Mouse (Mus musculus) stomach, postnatal 0 days (tissue): Measurements from ENCODE around the gene Ttf2. TPM values are rescaled to one million over a fixed set of nuclear protein-coding genes. Genes with fewer than 3 reads are reported as not detected.

Source experiments
- ATAC-seq: fragments of 200-750 bp; cut with Nextera tagmentation; 2 replicates; pipeline ENCODE4 v1.8.0; 2017; ENCODE audit not compliant: low FRiP score, low TSS enrichment
- DNase-seq: peaks from one replicate; pipeline ENCODE4 v3.0.0-alpha.2; 2016; ENCODE audit warnings: low spot score
- H3K27ac ChIP-seq: fragments of 300-500 bp; sonication (generic); replicated peaks from 2 replicates; pipeline ENCODE4 v1.5.1; 2014; ENCODE audit warnings: mild to moderate bottlenecking, control low read depth
- H3K27me3 ChIP-seq: fragments of 300-500 bp; sonication (generic); 2 replicates; pipeline ENCODE4 v1.6.1; 2014; ENCODE audit warnings: low read length; ENCODE audit not compliant: control insufficient read depth, insufficient read depth
- H3K36me3 ChIP-seq: fragments of 300-500 bp; sonication (generic); 2 replicates; pipeline ENCODE4 v1.6.1; 2014; ENCODE audit warnings: low read length, mixed read lengths; ENCODE audit not compliant: control insufficient read depth, insufficient read depth
- H3K4me1 ChIP-seq: fragments of 300-500 bp; sonication (generic); replicated peaks from 2 replicates; pipeline ENCODE4 v1.6.1; 2014; ENCODE audit warnings: antibody characterized with exemption; ENCODE audit not compliant: control insufficient read depth, insufficient read depth
- H3K4me2 ChIP-seq: fragments of 300-500 bp; sonication (generic); replicated peaks from 2 replicates; pipeline ENCODE4 v1.6.1; 2014; ENCODE audit warnings: low read depth, mild to moderate bottlenecking, control low read depth, moderate library complexity
- H3K4me3 ChIP-seq: fragments of 300-500 bp; sonication (generic); 2 replicates; pipeline ENCODE4 v1.5.1; 2014; ENCODE audit warnings: low read depth, low read length, control low read depth
- H3K9ac ChIP-seq: fragments of 300-500 bp; sonication (generic); 2 replicates; pipeline ENCODE4 v1.6.1; 2014; ENCODE audit warnings: mild to moderate bottlenecking, low read length, control low read depth, mixed read lengths
- H3K9me3 ChIP-seq: fragments of 300-500 bp; sonication (generic); 2 replicates; pipeline ENCODE4 v1.6.1; 2016; ENCODE audit warnings: low read length; ENCODE audit not compliant: control insufficient read depth
- CTCF ChIP-seq: IDR thresholded peaks from 2 replicates; pipeline ENCODE4 v1.5.1; 2016; ENCODE audit warnings: antibody characterized with exemption, low read depth, mild to moderate bottlenecking, moderate library complexity
- EP300 ChIP-seq: optimal IDR thresholded peaks from 2 replicates; pipeline ENCODE3; 2016; ENCODE audit warnings: antibody characterized with exemption
- WGBS: fragments of 180-500 bp; shearing (Covaris S2); extraction: QIAGEN DNeasy Blood & Tissue Kit; methylation state at CpG from one replicate; pipeline ENCODE4 v1.1.7; 2014; 5-methylcytosine and 5-hydroxymethylcytosine counted together
- polyA plus RNA-seq: library from polyadenylated mRNA; unstranded; fragments of >200 nt; fragmentation: Nextera tagmentation; extraction: Ambion mirVana; gene quantifications from 2 replicates; pipeline ENCODE4 v1.2.1, GENCODE M21; 2015

Gene Ttf2
- 3.6 and 4.1 TPM in 2 replicates for polyA plus RNA-seq

DNA sequence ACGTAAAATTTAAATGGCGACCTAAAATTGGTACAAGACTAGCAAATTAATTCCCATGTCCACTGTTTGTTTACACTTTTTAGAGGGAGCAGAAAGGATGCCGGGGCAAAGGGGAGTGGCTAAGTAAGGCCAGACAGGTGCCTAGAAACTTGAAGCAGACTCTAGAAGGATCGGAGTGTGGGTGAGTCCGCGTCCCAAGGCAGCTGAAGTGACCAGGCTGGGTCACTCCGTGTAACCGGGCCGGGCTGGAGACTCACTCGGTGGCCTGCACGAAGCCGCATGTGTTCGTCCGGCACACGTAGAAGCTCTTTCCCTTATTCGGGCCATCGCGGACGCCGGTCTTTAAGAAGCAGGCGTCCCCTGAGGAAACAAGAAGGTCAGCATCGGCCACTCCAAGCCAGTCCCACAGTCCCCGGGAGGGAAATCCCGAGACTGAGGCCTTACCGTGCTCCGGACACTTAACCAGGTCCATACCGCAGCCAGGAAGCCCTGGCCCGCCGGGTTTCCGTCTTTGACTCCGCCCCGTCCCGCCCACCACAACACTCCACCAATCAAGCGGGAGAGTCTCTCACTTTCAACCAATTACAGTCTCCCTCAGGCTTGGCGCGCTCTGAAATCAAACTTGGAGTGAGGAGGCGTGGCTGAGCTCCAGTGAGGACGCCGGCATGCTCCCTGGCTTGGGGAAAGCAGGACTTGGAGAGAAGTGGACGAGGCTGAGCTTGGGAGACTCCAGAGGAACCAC lies at the start of gene Ttf2:
TSS of gene Ttf2 (minus strand) at position 488 of the 742 bp plus-strand sequence.
- WGBS, result under 1% methylated on average over 40 of the region's 40 CpGs
- ATAC-seq, result peak; percentile 99
- TF ChIP-seq CTCF, result no peak
- TF ChIP-seq EP300, result no peak

DNA sequence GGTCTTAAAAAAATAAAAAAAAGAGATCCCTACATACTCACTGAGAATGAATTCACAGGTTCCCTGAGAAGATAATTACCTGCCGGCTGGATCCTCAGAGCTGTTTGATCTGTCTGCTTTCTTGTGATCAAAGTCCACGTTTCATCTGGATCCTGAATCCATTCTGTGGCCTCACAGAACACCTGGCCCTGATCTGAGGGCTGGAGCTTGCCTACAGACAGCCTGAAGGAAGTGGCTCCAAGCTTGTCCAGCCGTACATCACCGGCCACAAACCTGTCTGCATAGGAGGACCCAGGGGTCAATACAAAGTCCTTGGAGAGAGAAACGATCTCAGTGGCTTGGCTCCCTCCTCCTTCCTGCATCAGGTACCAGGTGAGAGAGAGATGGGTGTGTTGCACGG lies 49.0 kb upstream of the Ttf2 start:
- no peak overlapping the region for H3K9ac ChIP-seq
- DNase-seq (no peak), ATAC-seq (no peak)
- H3K4me1 ChIP-seq, result no peaks in the 10 kb centered on the region
- H3K27me3 ChIP-seq, result no peaks in the 10 kb centered on the region
- no peak for TF ChIP-seq CTCF
- no peak overlapping the region for H3K27ac ChIP-seq
- no peak overlapping the region for H3K4me2 ChIP-seq
- 75% methylated on average over 6 of the region's 6 CpGs for WGBS
- no peaks in the 10 kb centered on the region for H3K36me3 ChIP-seq
- no peaks in the 10 kb centered on the region for H3K9me3 ChIP-seq
- no peak overlapping the region for H3K4me3 ChIP-seq

More for the DNA sequence above, at the start of gene Ttf2:
- H3K9me3 ChIP-seq, result no peaks in the 10 kb centered on the region
- H3K4me3 ChIP-seq, result peak within 1 kb of the TSS; percentile 65
- H3K4me1 ChIP-seq, result no peaks in the 10 kb centered on the region; the same call in 1 of the 2 replicates
- H3K27ac ChIP-seq, result no peak within 1 kb of the TSS
- no peaks in the 10 kb centered on the region for H3K36me3 ChIP-seq
- DNase-seq, result peak; percentile 95
- H3K9ac ChIP-seq, result peak within 1 kb of the TSS; percentile 72
- peak within 1 kb of the TSS; percentile 84 for H3K4me2 ChIP-seq
- no peaks in the 10 kb centered on the region for H3K27me3 ChIP-seq

DNA sequence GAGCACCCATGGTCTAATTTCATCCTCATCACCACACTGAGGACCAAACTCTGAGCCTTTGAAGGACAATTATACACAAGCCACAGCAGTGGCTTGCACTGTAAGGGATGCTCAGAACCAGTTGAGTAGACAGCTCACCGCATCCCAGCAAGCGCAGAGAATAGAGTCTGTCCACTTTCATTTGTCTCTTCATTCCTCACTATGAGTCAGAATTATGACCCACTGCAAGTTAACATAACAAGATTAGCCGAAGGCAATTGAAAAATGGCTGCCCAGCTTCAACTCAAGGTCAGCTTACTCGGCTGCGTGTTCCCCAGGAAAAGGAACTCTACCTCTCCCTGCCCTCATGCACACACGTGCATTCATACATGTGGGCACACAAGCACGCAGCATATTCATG lies 46.6 kb upstream of the Ttf2 start:
- TF ChIP-seq CTCF (no peak), EP300 (no peak)
- Histone ChIP-seq H3K9me3 (no peaks in the 10 kb centered on the region), H3K4me1 (no peaks in the 10 kb centered on the region), H3K4me3 (no peak overlapping the region), H3K27me3 (no peaks in the 10 kb centered on the region), H3K27ac (no peak overlapping the region), H3K9ac (no peak overlapping the region), H3K36me3 (no peaks in the 10 kb centered on the region), H3K4me2 (no peak overlapping the region)
- ATAC-seq (no peak), DNase-seq (no peak)
- 82% methylated on average over 7 of the region's 7 CpGs for WGBS

DNA sequence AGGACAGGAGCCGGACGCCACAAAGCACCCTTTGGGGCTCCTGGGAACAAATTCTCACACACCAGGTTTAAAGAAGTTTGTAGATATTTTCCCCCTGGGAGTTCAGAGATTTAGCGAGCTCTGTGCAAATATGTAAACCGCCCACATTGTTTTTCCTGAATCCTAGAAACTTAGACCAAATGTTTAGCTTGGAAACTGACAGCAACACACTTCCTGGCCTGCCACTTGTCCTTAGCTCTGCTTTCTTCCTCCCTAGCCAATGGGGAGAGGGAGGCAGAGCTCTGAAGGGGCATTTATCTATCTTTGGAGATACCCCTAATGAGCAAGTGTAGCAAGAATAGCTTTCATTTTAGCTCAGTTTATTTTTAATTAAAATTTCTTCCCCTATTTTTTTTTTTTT lies 45.8 kb upstream of the Ttf2 start:
- WGBS, result 32% methylated on average over 4 of the region's 4 CpGs
- no peak overlapping the region for H3K27ac ChIP-seq
- H3K9ac ChIP-seq, result no peak overlapping the region
- DNase-seq (no peak), ATAC-seq (no peak)
- H3K36me3 ChIP-seq, result no peaks in the 10 kb centered on the region
- H3K4me1 ChIP-seq, result no peaks in the 10 kb centered on the region
- H3K4me2 ChIP-seq, result no peak overlapping the region
- no peaks in the 10 kb centered on the region for H3K9me3 ChIP-seq
- H3K4me3 ChIP-seq, result no peak overlapping the region
- TF ChIP-seq EP300 (no peak), CTCF (no peak)
- no peaks in the 10 kb centered on the region for H3K27me3 ChIP-seq

- TF ChIP-seq CTCF (no peak), EP300 (no peak)
- ATAC-seq, result no peak
- no peak overlapping the region for H3K9ac ChIP-seq
- no peaks in the 10 kb centered on the region for H3K4me1 ChIP-seq
- H3K27me3 ChIP-seq, result no peaks in the 10 kb centered on the region
- WGBS, result 81% methylated on average over 3 of the region's 3 CpGs
- H3K36me3 ChIP-seq, result no peaks in the 10 kb centered on the region
- H3K9me3 ChIP-seq, result no peaks in the 10 kb centered on the region
- no peak overlapping the region for H3K27ac ChIP-seq
- H3K4me3 ChIP-seq, result no peak overlapping the region
- H3K4me2 ChIP-seq, result no peak overlapping the region
- no peak for DNase-seq
These were observed 44.1 kb upstream of the Ttf2 start for GRCm38 (mm10) chr3:101013536-101013935.

DNA sequence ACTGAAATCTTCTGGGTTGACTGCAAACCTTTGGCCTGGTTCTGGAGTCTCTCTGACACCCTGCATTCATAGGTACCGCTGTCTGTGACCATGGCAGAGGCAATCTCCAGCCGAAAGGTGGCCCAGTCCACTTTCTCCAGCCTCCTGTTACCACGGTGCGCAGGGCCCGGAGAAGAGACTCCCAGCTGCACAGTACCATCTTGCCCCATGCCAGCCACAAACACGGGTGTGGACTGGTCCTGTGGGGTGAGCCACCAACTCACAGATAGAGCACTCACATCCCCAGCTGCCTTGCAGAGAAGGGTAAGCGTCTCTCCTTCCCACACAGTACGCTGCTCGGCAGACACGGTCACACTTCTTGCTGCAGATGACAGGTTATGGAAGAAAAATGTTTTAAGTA lies 43.5 kb upstream of the Ttf2 start:
- H3K9ac ChIP-seq, result no peak overlapping the region
- no peaks in the 10 kb centered on the region for H3K9me3 ChIP-seq
- TF ChIP-seq CTCF (no peak), EP300 (no peak)
- WGBS, result 91% methylated on average over 10 of the region's 10 CpGs
- no peak overlapping the region for H3K4me3 ChIP-seq
- DNase-seq (no peak), ATAC-seq (no peak)
- no peak overlapping the region for H3K27ac ChIP-seq
- no peaks in the 10 kb centered on the region for H3K27me3 ChIP-seq
- no peak overlapping the region for H3K4me2 ChIP-seq
- H3K4me1 ChIP-seq, result no peaks in the 10 kb centered on the region
- H3K36me3 ChIP-seq, result no peaks in the 10 kb centered on the region
